Mouse (Mus musculus) CH12.LX (cell line): Measurements from ENCODE around the gene Clpp. TPM values are rescaled to one million over a fixed set of nuclear protein-coding genes. Genes with fewer than 3 reads are reported as not detected.
A peak's percentile ranks its signal among the peaks of the same experiment; 100 is the strongest.

Experiments
- DNase-seq: peaks from one replicate; pipeline ENCODE4 v3.0.0-alpha.2; 2013; ENCODE audit errors: extremely low read depth
- H3K27ac ChIP-seq: 2 replicates; pipeline ENCODE4 v1.5.1; 2012; ENCODE audit warnings: low read depth, mild to moderate bottlenecking, control low read depth, moderate library complexity; ENCODE audit not compliant: insufficient read depth
- H3K27me3 ChIP-seq: replicated peaks from 2 replicates; pipeline ENCODE3; 2012; ENCODE audit warnings: inconsistent platforms
- H3K36me3 ChIP-seq, 2 experiments: replicated peaks in 1 of 2; 2 replicates each; pipeline versions ENCODE3 to v1.6.1; 2012; ENCODE audit warnings: inconsistent platforms in 1 of 2, low read length in 1 of 2, mild to moderate bottlenecking in 1 of 2, mixed read lengths in 1 of 2, moderate library complexity in 1 of 2; ENCODE audit not compliant: control insufficient read depth in 1 of 2, insufficient read depth in 1 of 2
- H3K4me1 ChIP-seq, 2 experiments: 2 replicates each; pipeline ENCODE4 v1.6.1; 2012; ENCODE audit warnings: inconsistent platforms in 1 of 2, moderate library complexity in 1 of 2; ENCODE audit not compliant: insufficient read depth in 2 of 2, control insufficient read depth in 1 of 2
- H3K4me2 ChIP-seq: 2 replicates; pipeline ENCODE4 v1.6.1; 2012; ENCODE audit warnings: low read depth, mild to moderate bottlenecking, control low read depth; ENCODE audit not compliant: poor library complexity, insufficient read depth, severe bottlenecking
- H3K4me3 ChIP-seq, 3 experiments: fragments of 150-350 bp in 1 of 3; sonication (generic) in 1 of 3; replicated peaks in 1 of 3; 2 replicates each; pipeline versions ENCODE3 to v1.5.1; 2011 to 2012; ENCODE audit warnings: low read depth in 2 of 3, low read length in 2 of 3, mild to moderate bottlenecking in 2 of 3, moderate library complexity in 2 of 3, control low read depth in 1 of 3, improper control_type of control experiment in 1 of 3, inconsistent platforms in 1 of 3, mixed read lengths in 1 of 3; ENCODE audit not compliant: poor library complexity in 1 of 3
- H3K79me2 ChIP-seq: replicated peaks from 2 replicates; pipeline ENCODE4 v1.6.1; 2012; ENCODE audit warnings: mild to moderate bottlenecking, moderate library complexity; ENCODE audit not compliant: control insufficient read depth, poor library complexity, insufficient read depth, severe bottlenecking; ENCODE audit errors: extremely low read depth
- H3K9ac ChIP-seq: 2 replicates; pipeline ENCODE4 v1.6.1; 2012; ENCODE audit warnings: low read depth, mild to moderate bottlenecking, control low read depth, moderate library complexity; ENCODE audit not compliant: insufficient read depth
- H3K9me3 ChIP-seq: replicated peaks from 2 replicates; pipeline ENCODE3; 2012; ENCODE audit warnings: low read length, inconsistent platforms, mixed read lengths
- CHD1 ChIP-seq: IDR thresholded peaks from 2 replicates; pipeline ENCODE4 v1.6.1; 2012; ENCODE audit warnings: low read depth, low read length, improper control_type of control experiment, inconsistent platforms
- CTCF ChIP-seq, 2 experiments: IDR thresholded peaks in 1 of 2; conservative IDR thresholded peaks in 1 of 2; 2 replicates each; pipeline ENCODE4 v1.5.1; 2011 to 2012; ENCODE audit warnings: low read depth in 2 of 2, low read length in 2 of 2, improper control_type of control experiment in 1 of 2, inconsistent platforms in 1 of 2, mild to moderate bottlenecking in 1 of 2, moderate library complexity in 1 of 2
- HCFC1 ChIP-seq: IDR thresholded peaks from 2 replicates; pipeline ENCODE4 v1.6.1; 2012; ENCODE audit warnings: low read depth, mild to moderate bottlenecking, inconsistent platforms, low read length, improper control_type of control experiment
- JUN ChIP-seq: IDR thresholded peaks from 2 replicates; pipeline ENCODE4 v1.6.1; 2011; ENCODE audit warnings: low read depth, mild to moderate bottlenecking, low read length, improper control_type of control experiment, moderate library complexity; ENCODE audit not compliant: insufficient read depth
- JUND ChIP-seq: conservative IDR thresholded peaks from 2 replicates; pipeline ENCODE4 v1.6.1; 2011; ENCODE audit warnings: low read depth, low read length, improper control_type of control experiment
- MAX ChIP-seq: IDR thresholded peaks from 2 replicates; pipeline ENCODE4 v1.6.1; 2011; ENCODE audit warnings: low read length, improper control_type of control experiment
- MAZ ChIP-seq: IDR thresholded peaks from 2 replicates; pipeline ENCODE4 v1.6.1; 2012; ENCODE audit warnings: low read depth, mild to moderate bottlenecking, inconsistent platforms, low read length, improper control_type of control experiment, moderate library complexity
- MEF2A ChIP-seq: IDR thresholded peaks from 2 replicates; pipeline ENCODE4 v1.6.1; 2014; ENCODE audit warnings: low read depth, mild to moderate bottlenecking, inconsistent platforms, low read length, improper control_type of control experiment, borderline replicate concordance
- MXI1 ChIP-seq: IDR thresholded peaks from 2 replicates; pipeline ENCODE4 v1.6.1; 2011; ENCODE audit warnings: mild to moderate bottlenecking, low read depth, low read length, improper control_type of control experiment
- MYC ChIP-seq: IDR thresholded peaks from 2 replicates; pipeline ENCODE4 v1.6.1; 2011; ENCODE audit warnings: low read depth, mild to moderate bottlenecking, improper control_type of control experiment, low read length
- NELFE ChIP-seq: IDR thresholded peaks from 2 replicates; pipeline ENCODE4 v1.6.1; 2011; ENCODE audit warnings: low read depth, low read length, improper control_type of control experiment
- NRF1 ChIP-seq: IDR thresholded peaks from 2 replicates; pipeline ENCODE4 v1.6.1; 2014; ENCODE audit warnings: low read depth, mild to moderate bottlenecking, inconsistent platforms, low read length, improper control_type of control experiment, moderate library complexity
- POLR2A ChIP-seq: IDR thresholded peaks from 2 replicates; pipeline ENCODE4 v1.6.1; 2011; ENCODE audit warnings: low read depth, mild to moderate bottlenecking, improper control_type of control experiment, low read length
- POLR2AphosphoS2 ChIP-seq: IDR thresholded peaks from 2 replicates; pipeline ENCODE4 v1.6.1; 2011; ENCODE audit warnings: low read depth, low read length, improper control_type of control experiment
- TBP ChIP-seq: conservative IDR thresholded peaks from 2 replicates; pipeline ENCODE4 v1.6.1; 2011; ENCODE audit warnings: low read depth, low read length, improper control_type of control experiment
- TCF12 ChIP-seq: IDR thresholded peaks from 2 replicates; pipeline ENCODE4 v1.6.1; 2014; ENCODE audit warnings: low read depth, mild to moderate bottlenecking, inconsistent platforms, low read length, improper control_type of control experiment
- UBTF ChIP-seq: IDR thresholded peaks from 2 replicates; pipeline ENCODE4 v1.6.1; 2012; ENCODE audit warnings: low read depth, mild to moderate bottlenecking, inconsistent platforms, low read length, improper control_type of control experiment, moderate library complexity
- USF1 ChIP-seq: IDR thresholded peaks from 2 replicates; pipeline ENCODE4 v1.6.1; 2014; ENCODE audit warnings: low read depth, mild to moderate bottlenecking, inconsistent platforms, low read length, improper control_type of control experiment
- USF2 ChIP-seq: conservative IDR thresholded peaks from 2 replicates; pipeline ENCODE4 v1.6.1; 2011; ENCODE audit warnings: low read depth, low read length, improper control_type of control experiment
- ZNF384 ChIP-seq: IDR thresholded peaks from 2 replicates; pipeline ENCODE4 v1.6.1; 2012; ENCODE audit warnings: low read depth, low read length, improper control_type of control experiment, inconsistent platforms
- dilution Hi-C: fragments of 300-500 bp; cut with MboI; formaldehyde crosslinking; loops from 2 replicates; pipeline ENCODE4 v1.14.3; 2020; ENCODE audit warnings: low sequenced_read_pairs; ENCODE audit not compliant: extremely low pct_unique_long_range_greater_than_20kb, extremely low pct_ligation_motif_present
- in situ Hi-C: fragments of 300-500 bp; cut with MboI; formaldehyde crosslinking; loops from 3 replicates; pipeline ENCODE4 v1.14.3; 2019; ENCODE audit warnings: low sequenced_read_pairs, low pct_ligation_motif_present, low pct_unique_long_range_greater_than_20kb, mixed read lengths
- polyA plus RNA-seq: library from polyadenylated mRNA; unstranded; fragments of >175 nt; gene quantifications from 2 replicates; pipeline ENCODE4 v1.2.1, GENCODE M21; 2012; ENCODE audit warnings: low read depth; ENCODE audit not compliant: insufficient read length
- total RNA-seq, 2 experiments: library from RNA; depleted of rRNA; stranded (reverse); fragments of 300-350 nt in 1 of 2; fragments of >200 nt in 1 of 2; gene quantifications; 2 replicates each; pipeline ENCODE4 v1.2.3; 2012 to 2014

Gene Clpp
- total and polyA plus RNA-seq, 3 experiments, result 114 to 166 (median 117) TPM

GRCm38 (mm10) chr17:57019693-57020092 is 29.6 kb downstream of the Clpp start:
- in situ Hi-C loops, result no loop called here
- dilution Hi-C loops, result no loop called here
- Histone ChIP-seq H3K4me2 (no peak overlapping the region), H3K36me3 (peaks cover 44 to 55% of the 10 kb centered on the region in 2 experiments), H3K9me3 (no peaks in the 10 kb centered on the region), H3K27ac (no peak overlapping the region), H3K79me2 (no peaks in the 10 kb centered on the region), H3K27me3 (no peaks in the 10 kb centered on the region), H3K4me3 (no peak overlapping the region), H3K4me1 (peaks cover 0 to 10% of the 10 kb centered on the region in 2 experiments; a peak in 2 of 4 replicates), H3K9ac (no peak overlapping the region)
- TF ChIP-seq POLR2AphosphoS2 (peak; percentile 68; the same call in 1 of the 2 replicates), MAZ (no peak), POLR2A (peak; percentile 6; the same call in 1 of the 2 replicates), CTCF (conservative IDR thresholded peaks at IDR 0.05 in 1 of 2, IDR thresholded peaks at IDR 0.05 in 1 of 2; ENCODE audit: low read depth in 2 of 2, low read length in 2 of 2) (no peak), ZNF384 (no peak), CHD1 (no peak), USF2 (no peak), TCF12 (no peak), MXI1 (no peak), MEF2A (no peak), MYC (no peak), NRF1 (no peak), NELFE (no peak), JUND (no peak), USF1 (no peak), JUN (no peak)
- no peak for DNase-seq

DNA sequence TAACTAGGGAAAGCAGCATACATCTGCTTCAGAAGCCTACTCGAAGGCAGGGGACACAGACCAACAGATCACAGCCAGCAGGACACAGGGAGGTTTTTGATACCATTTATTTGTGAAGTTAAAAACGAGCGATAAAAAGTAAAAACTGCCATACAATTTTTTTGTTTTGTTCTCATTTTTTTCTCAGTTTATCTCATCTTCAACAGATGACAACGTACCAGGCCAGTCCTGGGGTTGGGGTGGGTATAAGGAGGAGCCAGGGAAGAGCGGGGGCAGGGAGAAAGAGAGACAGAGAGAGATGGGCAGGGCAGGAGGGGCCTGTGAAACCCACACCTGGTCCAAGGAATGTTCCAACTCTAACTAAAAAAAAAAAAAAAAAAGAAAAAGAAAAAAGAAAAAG is 30.9 kb downstream of the Clpp start:
- DNase-seq, result no peak
- dilution Hi-C loops (no loop called here), in situ Hi-C loops (no loop called here)
- H3K36me3 ChIP-seq, result peaks cover 57 to 68% of the 10 kb centered on the region in 2 experiments
- TF ChIP-seq MAZ (no peak), MAX (no peak), TBP (no peak), CHD1 (no peak), POLR2A (no peak), NRF1 (no peak), HCFC1 (no peak), TCF12 (no peak), JUN (no peak), UBTF (no peak)
- H3K4me3 ChIP-seq, result no peak overlapping the region
- H3K4me2 ChIP-seq, result no peak overlapping the region
- H3K4me1 ChIP-seq, result peaks cover 0 to 10% of the 10 kb centered on the region in 2 experiments; a peak in 2 of 4 replicates
- H3K9ac ChIP-seq, result no peak overlapping the region
- H3K79me2 ChIP-seq, result no peaks in the 10 kb centered on the region
- H3K27ac ChIP-seq, result no peak overlapping the region
- no peaks in the 10 kb centered on the region for H3K9me3 ChIP-seq
- no peaks in the 10 kb centered on the region for H3K27me3 ChIP-seq
